Mouse (Mus musculus): ENCODE results near the gene Bcl2.

Bcl2 gene

GRCm38 (mm10) chr1:106586761-106587160 lies 127.3 kb downstream of the Bcl2 start:
- DNase-seq (ENCODE audit: low read depth), result no peak

GRCm38 (mm10) chr1:106585349-106585748 lies 128.7 kb downstream of the Bcl2 start:
- DNase-seq (ENCODE audit: low read depth), result no peak

GRCm38 (mm10) chr1:106584824-106585223 lies 129.2 kb downstream of the Bcl2 start:
- no peak for DNase-seq (ENCODE audit: low read depth)

GRCm38 (mm10) chr1:106584273-106584672 lies 129.8 kb downstream of the Bcl2 start:
- no peak for DNase-seq (ENCODE audit: low read depth)

GRCm38 (mm10) chr1:106583245-106584241 lies 130.5 kb downstream of the Bcl2 start:
- no peak for DNase-seq (ENCODE audit: low read depth)

GRCm38 (mm10) chr1:106582810-106583209 lies 131.3 kb downstream of the Bcl2 start:
- DNase-seq (ENCODE audit: low read depth), result no peak

- peak; percentile 48 for DNase-seq (ENCODE audit: low read depth)
Measured at GRCm38 (mm10) chr1:106581812-106582211, 132.3 kb downstream of the Bcl2 start.

- no peak for DNase-seq (ENCODE audit: low read depth)
Measured at GRCm38 (mm10) chr1:106579768-106580167, 134.3 kb downstream of the Bcl2 start.

- DNase-seq (ENCODE audit: low read depth), result no peak
Measured at GRCm38 (mm10) chr1:106572506-106572905, 141.6 kb downstream of the Bcl2 start.

GRCm38 (mm10) chr1:106570870-106571269 lies 143.2 kb downstream of the Bcl2 start:
- DNase-seq (ENCODE audit: low read depth), result no peak

- no peak for DNase-seq (ENCODE audit: low read depth)
Measured at GRCm38 (mm10) chr1:106570366-106570765, 143.7 kb downstream of the Bcl2 start.

- DNase-seq (ENCODE audit: low read depth), result peak; percentile 82
Measured at GRCm38 (mm10) chr1:106569674-106570073, 144.4 kb downstream of the Bcl2 start.

- no peak for DNase-seq (ENCODE audit: low read depth)
Measured at GRCm38 (mm10) chr1:106568868-106569267, 145.2 kb downstream of the Bcl2 start.

GRCm38 (mm10) chr1:106567506-106567905 lies 146.6 kb downstream of the Bcl2 start:
- peak; percentile 75 for DNase-seq (ENCODE audit: low read depth)

GRCm38 (mm10) chr1:106566120-106567086 lies 147.7 kb downstream of the Bcl2 start:
- peak; percentile 39 for DNase-seq (ENCODE audit: low read depth)

GRCm38 (mm10) chr1:106565238-106565637 lies 148.8 kb downstream of the Bcl2 start:
- DNase-seq (ENCODE audit: low read depth), result no peak

- no peak for DNase-seq (ENCODE audit: low read depth)
Measured at GRCm38 (mm10) chr1:106564436-106564835, 149.6 kb downstream of the Bcl2 start.

GRCm38 (mm10) chr1:106562751-106563150 lies 151.3 kb downstream of the Bcl2 start:
- no peak for DNase-seq (ENCODE audit: low read depth)

GRCm38 (mm10) chr1:106561085-106561760 lies 152.9 kb downstream of the Bcl2 start:
- peak; percentile 61 for DNase-seq (ENCODE audit: low read depth)

- DNase-seq (ENCODE audit: low read depth), result peak; percentile 47
Measured at GRCm38 (mm10) chr1:106560105-106560504, 154.0 kb downstream of the Bcl2 start.

- DNase-seq (ENCODE audit: low read depth), result no peak
Measured at GRCm38 (mm10) chr1:106559116-106559605, 154.9 kb downstream of the Bcl2 start.
